Mouse (Mus musculus): ENCODE data around the gene Ccng2.

Gene Ccng2

GRCm38 (mm10) chr5:93263396-93264075 is 3.5 kb upstream of the Ccng2 start:
- peak; percentile 29 for DNase-seq (ENCODE audit: inconsistent ontology term)

DNA sequence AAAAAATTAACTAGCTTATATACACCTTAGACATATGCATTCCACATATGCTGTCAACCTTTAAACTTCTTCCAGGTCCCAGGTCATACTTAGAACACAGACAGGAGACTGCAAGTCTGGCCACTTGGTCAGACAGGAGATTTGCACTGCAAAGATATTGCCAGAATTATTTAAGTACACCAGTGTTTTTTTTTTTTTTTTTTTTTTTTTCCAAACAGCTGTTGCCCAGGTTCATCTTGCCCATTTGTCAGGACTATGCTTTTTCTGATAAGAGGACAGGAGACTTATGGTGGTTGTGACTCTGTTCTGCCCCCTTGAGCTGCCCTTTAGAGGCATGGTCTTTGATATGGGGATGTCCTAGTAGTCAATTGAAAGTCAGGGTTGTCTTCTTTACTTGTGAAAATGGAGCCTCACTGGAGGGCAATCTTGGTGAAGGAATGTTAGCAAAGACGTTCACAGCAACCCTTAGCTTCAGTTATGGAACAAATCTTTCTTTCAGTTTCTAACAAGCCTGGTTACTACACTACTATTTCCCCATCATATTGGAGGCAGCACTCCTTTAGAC is 2.8 kb upstream of the Ccng2 start:
- DNase-seq (ENCODE audit: inconsistent ontology term): no peak

GRCm38 (mm10) chr5:93265164-93265800 is 1.8 kb upstream of the Ccng2 start:
- no peak for DNase-seq (ENCODE audit: inconsistent ontology term)

GRCm38 (mm10) chr5:93265801-93266580 is 1.1 kb upstream of the Ccng2 start:
- DNase-seq (ENCODE audit: inconsistent ontology term): peak; percentile 59

DNA sequence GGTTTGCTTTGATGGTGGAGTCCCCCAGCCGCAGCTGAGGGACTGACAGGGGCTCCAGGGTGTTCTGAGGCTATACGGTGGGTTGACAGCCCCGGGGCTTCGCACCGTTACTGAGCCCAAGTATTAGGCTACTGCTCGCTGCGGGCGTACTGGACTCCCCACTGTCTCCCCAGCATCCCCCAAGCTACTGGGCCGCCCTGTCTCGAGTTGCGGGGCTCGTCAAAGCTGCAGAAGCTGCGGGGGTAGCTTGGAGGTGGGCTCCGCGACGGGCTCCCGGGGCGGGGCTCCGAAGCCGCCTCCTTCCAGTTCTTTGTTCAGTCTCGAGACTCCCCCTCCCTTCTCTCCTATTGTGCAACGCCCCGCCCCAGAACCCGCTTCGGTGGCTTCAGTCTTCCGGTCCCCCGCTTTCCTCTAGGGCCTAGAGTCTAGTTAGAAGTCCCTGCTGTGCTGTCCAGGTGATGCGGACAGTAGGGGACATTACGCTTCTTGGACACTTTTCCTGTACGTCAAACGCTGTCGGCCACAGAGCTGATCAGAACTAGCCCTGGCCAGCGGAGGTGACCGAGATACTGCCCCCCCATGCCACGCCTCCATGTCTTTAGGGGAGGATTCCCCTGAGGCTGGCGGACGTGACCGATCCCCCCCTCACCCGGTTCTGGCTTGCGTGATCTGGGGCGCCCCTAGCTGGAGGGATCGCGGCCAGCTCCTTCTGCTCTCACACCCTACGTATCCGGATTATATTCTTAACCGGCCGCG is 972 bp downstream of the Ccng2 start:
- DNase-seq (ENCODE audit: inconsistent ontology term): peak; percentile 95

DNA sequence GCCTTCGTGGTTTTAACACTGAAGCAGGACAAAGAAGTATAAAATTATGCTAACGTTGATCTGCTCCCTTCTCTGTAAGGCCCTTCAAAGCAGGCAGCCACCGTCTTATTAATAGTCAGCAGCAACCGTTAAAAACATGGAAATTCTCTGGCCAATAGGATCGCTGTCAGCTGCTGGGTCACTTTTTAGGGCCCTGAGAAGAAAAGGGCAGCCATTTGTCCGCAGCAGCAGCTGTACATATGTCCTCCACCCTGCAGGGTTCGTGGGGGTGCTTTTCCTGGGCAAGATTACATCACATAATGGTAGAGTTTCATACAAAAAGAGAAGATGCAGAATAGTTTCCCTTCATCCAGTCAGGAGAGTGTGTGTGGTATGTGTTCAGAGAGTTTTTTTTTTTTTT is 3.0 kb downstream of the Ccng2 start:
- DNase-seq (ENCODE audit: inconsistent ontology term): no peak

- no peak for DNase-seq (ENCODE audit: inconsistent ontology term)
Measured at GRCm38 (mm10) chr5:93270721-93271120, 3.7 kb downstream of the Ccng2 start.

DNA sequence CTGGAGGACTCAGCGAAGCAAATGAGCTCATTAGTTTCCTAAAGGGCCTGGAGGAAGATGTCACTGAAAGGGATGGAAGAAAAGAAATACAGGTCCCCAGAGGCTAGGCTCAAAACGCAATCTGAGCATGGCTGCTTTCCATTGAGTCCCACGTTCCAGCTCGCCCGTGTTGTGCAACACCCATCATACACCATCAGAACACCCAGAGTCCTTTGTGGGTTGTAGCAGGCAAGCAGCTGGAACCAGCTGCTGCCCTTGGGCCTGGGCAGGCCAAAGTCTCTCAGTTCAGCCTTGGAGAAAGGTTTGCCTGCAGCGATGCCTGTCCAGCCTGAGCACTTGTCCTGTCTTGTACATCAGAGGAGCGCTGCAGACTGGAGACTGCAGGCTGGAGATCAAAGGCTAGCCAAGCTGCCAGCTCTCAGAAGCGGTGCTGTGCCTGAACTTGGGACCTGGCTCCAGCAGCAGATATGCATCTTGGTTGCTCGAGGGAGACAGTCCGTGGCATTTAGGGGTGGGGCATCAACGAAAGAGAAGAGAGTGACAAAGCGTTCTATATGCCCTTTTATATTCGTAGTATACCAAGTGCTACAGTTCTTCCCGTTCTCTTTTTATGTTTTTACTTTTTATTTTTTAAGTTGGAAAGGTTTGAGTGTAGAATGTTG is 15.5 kb downstream of the Ccng2 start:
- no peak for DNase-seq (ENCODE audit: inconsistent ontology term)

DNA sequence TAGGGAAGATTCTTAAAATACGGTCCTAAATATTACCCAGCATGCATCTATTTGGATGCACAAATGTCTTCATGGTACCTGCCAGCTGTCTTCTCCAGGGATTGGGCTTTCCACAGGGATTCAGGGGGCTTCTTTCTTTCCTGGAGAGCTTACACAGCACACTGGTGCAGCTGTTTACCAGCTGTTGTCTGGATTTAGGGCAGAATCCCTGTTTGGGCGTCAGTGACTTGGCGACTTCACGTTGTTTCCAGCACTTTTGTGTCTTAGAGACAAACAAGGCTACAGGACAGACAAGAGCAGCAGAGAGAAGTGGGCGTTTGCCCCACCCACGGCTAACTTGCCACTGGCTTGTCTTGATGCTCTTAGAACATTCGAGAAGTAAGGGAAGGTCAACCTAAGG is 16.1 kb downstream of the Ccng2 start:
- no peak for DNase-seq (ENCODE audit: inconsistent ontology term)

DNA sequence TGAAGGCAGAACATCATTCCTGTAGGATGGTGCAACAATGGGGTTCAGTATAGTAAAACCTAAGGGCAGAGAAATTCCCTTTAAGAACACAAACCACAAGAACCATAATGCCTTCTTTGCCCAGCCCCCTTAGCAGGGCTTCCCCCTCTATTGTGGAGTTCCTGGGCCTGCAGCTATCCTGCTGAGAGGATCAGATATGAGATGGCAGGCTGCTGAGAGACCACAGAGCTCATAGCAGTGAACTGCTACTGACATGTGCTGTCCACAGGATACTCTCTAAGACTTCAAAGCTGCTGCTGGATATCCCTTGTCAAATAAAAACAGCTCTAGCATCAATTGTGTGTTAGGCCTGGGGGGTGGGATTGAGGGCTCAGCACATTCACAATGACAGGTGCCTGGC is 21.5 kb downstream of the Ccng2 start:
- DNase-seq (ENCODE audit: inconsistent ontology term): no peak

GRCm38 (mm10) chr5:93290282-93290681 is 23.2 kb downstream of the Ccng2 start:
- DNase-seq (ENCODE audit: inconsistent ontology term): no peak

- peak; percentile 31 for DNase-seq (ENCODE audit: inconsistent ontology term)
Measured at GRCm38 (mm10) chr5:93296341-93296746, 29.3 kb downstream of the Ccng2 start.

- peak; percentile 29 for DNase-seq (ENCODE audit: inconsistent ontology term)
Measured at GRCm38 (mm10) chr5:93296754-93297153, 29.7 kb downstream of the Ccng2 start.

DNA sequence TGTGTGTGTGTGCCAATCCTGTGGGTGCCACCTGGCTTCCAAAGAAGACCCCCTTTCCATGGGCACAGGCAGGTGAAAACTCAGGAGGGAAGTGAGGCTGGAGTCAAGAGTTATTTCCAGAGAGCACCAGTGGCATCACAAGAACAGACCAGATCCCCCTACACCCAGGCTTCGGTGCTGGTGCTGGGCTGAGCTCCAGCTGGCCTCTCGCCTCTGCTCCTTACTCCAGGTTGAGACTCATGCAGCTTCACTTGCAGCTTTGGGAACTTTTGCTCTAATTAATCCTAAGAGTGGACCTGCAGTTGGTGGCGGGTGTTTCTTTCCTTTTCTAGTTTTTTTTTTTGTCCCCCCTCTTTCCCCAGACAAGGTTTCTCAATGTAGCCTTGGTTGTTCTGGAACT is 30.3 kb downstream of the Ccng2 start:
- DNase-seq (ENCODE audit: inconsistent ontology term): no peak

DNA sequence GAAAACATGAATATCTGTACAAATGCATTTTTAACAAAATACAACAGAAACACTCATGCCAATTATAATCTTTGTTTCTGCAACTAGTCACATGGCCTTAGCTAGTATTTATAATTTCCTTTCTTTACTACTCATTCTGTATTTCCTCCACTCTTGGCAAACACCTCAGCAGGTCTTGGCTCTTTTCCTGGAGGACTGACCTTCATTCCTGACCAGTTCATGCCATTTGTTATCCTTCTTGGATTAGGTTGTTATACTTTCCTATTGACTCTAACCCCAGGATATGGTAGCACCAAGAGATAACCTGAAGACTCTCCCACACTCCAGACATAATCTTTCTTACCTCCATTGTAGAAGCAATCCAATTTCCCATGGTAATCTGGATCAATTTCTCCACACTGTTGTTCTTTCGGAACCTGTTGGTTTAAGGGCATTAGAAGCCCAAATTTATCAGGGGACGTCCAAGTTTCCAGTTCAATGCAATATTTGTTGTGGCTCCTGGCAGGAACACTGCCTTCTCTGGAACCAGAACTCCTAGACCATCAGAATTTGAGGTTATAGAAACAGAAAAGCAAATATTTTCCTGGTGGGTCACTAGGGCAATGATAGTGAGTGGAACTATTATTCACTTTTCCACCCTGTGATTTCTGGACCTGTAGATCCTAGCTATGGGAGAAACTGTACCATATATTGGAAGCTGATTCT is 38.2 kb downstream of the Ccng2 start:
- DNase-seq (ENCODE audit: inconsistent ontology term): no peak

- no peak for DNase-seq (ENCODE audit: inconsistent ontology term)
Measured at GRCm38 (mm10) chr5:93308909-93309308, 41.9 kb downstream of the Ccng2 start.

DNA sequence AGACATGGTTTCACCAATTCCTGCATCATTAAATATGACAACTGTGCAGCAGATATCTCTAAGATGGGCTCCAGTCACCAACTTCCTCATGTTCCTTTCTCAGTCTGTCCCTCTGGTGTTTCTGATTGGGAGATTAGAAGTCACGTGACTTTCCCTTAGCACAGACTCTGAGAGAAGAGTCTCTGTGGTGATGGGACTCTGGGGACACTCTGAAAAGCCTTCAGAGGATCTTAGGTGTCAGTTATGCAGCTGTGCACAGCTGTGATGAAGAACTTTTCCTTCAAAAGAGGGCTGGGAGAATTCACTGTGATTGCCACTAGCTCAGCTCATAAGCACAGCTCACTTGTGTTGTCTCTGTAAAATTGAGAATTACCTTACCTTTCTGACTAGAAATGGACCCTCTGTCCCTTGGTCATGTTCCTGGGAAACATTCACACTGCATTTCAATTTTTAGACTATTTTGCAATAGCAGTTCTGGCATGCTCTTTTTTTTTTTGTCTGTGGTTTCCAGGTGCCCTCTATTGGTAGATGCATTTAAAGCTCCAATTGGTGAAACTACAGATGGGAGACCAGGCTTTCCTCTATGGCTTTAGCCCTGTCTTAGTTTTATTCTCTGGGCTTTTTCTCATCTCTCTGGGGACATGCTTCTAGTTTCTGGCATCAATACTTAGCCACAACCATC is 56.4 kb downstream of the Ccng2 start:
- peak; percentile 37 for DNase-seq (ENCODE audit: inconsistent ontology term)
